Mouse (Mus musculus): Measurements from ENCODE around the gene Pigl.

Gene Pigl

GRCm38 (mm10) chr11:62560463-62561016, 102.3 kb downstream of the Pigl start:
- 42% methylated on average over 43 of the region's 43 CpGs for WGBS

- 84% methylated on average over 2 of the region's 2 CpGs for WGBS
Measured at GRCm38 (mm10) chr11:62563590-62563989, 105.3 kb downstream of the Pigl start.
